Mouse (Mus musculus) heart, postnatal 25 days (tissue): ENCODE data around the gene Dlgap4. TPM values are rescaled to one million over a fixed set of nuclear protein-coding genes. Genes with fewer than 3 reads are reported as not detected.

Experiments
- DNase-seq: peaks from one replicate; pipeline ENCODE4 v3.0.0; 2022; ENCODE audit warnings: low spot score
- intact Hi-C: fragments of 180-260 bp; cut with DNase I; formaldehyde crosslinking; loops from one replicate; pipeline ENCODE4 v1.15.1; 2025
- total RNA-seq, 2 experiments: library from RNA; stranded (reverse); gene quantifications; 2 replicates each; pipeline ENCODE4 v1.2.3; 2021

Gene Dlgap4
- total RNA-seq, 2 experiments from 2014 or later = 30.1 to 41.8 TPM

DNA sequence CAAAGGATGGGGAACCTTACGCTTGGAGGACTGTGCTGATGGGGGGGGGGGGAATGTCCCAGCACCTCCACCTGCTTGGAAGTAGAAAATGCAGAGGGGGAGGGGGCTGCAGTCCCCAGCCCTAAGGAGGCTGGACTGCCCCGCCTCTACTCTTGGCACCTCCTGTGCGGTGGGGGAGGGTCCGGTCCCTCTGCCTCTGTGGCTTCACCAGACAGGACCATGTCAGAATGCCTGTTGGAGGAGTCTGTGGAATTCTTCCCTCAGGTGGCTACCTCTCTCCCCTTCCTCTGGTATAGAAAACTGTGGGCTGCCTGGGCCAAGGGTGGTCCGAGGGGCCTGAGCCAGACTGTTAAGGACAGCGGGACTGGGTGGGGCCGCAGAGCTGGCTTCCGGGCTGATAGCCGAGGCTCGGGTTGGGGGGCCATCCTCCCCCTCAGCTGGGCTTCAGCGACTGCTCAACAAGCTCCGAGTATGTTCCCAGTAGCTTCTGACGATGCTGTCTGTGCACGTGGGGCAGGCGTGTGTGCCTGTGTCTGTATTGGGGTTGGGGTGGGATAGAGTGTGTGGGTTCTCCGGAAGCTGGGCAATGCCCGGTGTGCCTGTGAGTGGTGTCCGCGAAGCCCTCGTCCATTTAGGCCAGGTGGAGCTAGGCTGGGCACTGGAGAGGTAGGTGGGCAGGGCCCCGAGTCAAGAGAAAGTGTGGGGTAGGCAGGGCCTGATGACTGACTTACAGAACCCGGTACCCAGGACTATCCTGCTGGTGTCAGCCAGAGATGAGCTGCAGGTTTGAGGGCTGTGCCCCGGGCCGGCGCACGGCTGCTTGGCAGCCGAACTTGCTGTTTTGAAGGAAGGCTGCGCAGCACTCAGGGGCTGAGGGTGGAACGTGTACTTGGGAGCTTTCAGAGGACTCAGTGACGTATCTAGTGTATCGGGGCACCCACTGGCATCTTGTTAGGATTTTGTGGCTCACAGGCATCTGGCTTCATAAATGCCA lies 1.5 kb downstream of the Dlgap4 start:
- intact Hi-C loops = no loop called here

DNA sequence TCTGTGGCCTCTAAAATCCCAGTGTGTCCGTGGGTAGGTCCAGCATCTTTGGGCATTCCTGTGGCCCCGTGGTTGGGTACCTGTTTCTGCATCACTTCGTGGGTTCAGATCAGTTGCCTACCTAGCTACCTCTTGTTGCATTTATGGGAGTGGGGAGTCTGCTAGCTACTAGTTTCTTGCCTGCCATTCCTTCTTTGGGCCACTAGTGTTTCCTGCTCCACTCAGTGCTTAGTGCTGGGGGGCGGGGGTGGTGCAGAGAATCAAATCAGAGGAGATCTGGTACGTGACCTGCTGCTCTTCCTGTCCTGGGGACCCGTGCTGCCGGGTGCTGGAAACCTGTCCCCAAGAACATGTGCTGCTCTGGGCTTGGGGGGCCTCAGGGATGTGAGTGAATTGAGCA lies 3.0 kb downstream of the Dlgap4 start:
- DNase-seq = no peak
- intact Hi-C loops = no loop called here

More for the DNA sequence above, 1.5 kb downstream of the Dlgap4 start:
- no peak for DNase-seq

DNA sequence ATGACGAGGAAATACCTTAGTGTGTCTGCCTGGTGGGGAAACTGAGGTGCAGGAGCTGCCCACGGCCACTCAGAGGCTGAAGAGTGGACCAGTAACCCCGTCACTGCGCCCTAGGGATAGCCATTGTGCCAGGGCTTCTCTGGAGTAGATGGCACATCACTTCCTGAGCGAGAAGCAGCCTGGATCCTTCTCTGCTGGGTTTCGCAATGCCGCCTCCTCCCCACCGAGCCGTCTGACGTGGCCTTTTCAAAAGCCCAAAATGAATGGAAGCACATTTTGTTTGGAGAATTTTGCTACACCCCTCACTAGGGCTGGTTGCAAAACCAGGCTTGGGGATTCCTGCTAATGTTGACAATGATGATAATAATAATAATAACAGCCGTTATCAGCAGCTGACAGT lies 4.0 kb downstream of the Dlgap4 start:
- intact Hi-C loops = no loop called here
- DNase-seq = no peak

DNA sequence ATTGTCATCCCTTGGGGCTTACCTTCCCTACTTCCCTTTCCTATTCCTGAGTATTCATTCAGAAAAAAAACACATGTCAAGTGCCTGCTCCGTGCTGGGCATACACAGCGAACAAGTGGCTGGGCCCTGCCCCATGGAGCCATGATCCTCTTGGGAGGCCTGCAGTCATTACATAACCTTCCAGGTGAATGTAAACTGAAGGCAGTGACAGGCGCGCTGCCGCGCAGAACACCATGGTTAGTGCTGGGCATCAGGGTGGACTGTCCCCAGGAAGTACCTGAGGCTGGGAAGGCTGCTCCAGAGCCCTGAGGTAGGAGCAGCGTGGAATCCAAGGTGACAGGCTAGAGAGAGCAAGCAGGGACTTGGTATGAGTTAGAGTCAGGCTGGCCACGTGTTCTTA lies 7.4 kb downstream of the Dlgap4 start:
- DNase-seq = no peak
- intact Hi-C loops = loop anchor here (5.0 kb wide), 1 partner anchor 39 kb away; no protein-coding TSS in a partner anchor

DNA sequence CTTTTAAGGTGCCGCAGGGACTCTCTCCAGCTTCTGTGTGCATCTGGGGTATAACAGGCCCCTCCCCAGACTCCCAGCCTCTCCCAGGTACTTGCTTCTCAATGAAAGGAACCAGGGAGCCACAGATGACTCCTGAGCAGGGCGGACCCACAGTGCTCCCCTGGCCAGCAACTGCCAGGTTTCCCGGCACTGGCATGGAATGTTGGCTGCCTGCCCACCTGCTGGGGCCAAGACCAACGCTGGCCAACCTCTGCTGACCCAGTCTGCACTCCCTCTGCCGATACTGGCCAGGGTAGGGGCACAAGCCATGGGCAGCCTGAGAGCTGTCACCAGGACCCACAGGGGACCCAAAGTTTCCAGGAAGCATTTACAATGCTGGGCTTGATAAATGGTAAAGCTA lies 7.9 kb downstream of the Dlgap4 start:
- intact Hi-C loops = loop anchor here (5.0 kb wide), 1 partner anchor 39 kb away; no protein-coding TSS in a partner anchor
- peak; percentile 42 for DNase-seq

DNA sequence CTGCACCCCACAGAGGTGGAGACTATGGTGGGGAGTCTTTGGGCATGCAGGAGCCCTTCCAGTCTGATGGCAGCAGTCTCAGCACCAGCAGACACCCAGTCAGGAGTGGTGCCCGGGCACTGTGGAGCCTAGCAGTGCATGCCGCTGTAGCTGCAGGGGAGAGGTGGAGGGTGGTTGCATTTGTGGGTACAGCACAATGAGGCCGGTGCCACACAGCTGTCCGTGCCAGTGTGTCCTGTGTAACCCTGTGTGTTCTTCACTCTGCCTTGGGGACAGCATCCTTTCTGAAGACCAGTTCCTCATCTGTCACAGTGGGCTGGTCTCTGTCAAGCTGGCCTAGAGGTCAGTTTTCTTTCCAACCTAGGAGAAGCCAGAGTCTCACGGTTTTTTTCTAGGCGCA lies 8.7 kb downstream of the Dlgap4 start:
- intact Hi-C loops = loop anchor here (5.0 kb wide), 1 partner anchor 40 kb away; no protein-coding TSS in a partner anchor
- DNase-seq = no peak

DNA sequence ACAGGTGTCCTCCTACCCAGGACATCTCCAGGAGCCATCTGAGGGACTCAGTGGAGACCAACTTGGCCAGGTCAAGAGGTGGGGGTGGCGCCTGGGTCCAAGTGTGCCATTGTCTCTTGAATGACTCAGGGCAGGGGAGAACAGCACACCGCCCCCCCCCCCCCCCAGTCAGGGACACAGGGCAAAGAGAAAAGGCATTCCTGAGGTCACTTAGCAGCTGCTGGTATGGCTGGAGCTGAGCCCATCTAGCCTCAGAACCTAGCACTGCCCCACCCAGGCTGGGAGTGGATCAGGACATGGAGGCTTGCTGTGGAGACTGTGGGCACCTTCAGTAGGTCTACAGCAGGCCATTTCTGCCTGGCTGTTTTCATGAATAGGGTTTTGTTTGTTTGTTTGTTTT lies 9.7 kb downstream of the Dlgap4 start:
- DNase-seq = no peak

DNA sequence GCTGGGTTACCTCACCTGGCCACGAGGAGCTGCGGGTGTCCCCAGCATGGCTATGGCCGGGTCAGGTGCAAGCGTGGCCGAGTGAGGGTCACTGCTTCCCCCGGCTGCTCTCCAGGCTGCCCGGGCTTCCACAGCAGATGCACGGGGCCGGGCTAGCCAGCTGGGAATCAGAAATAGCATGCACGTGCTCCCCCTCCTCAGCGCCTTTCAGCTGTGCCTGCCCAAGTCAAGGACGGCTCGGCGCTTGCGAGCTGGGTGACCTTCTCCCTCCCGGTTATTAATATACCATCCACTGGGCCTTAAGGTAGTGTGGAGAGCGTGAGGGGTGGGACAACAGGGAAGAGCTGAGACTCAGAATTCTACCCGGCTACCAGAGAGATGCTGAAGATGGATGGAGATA lies 11.8 kb downstream of the Dlgap4 start:
- intact Hi-C loops = no loop called here
- DNase-seq = peak; percentile 13

More for the DNA sequence above, 9.7 kb downstream of the Dlgap4 start:
- intact Hi-C loops = loop anchor here (5.0 kb wide), 1 partner anchor 41 kb away; no protein-coding TSS in a partner anchor

DNA sequence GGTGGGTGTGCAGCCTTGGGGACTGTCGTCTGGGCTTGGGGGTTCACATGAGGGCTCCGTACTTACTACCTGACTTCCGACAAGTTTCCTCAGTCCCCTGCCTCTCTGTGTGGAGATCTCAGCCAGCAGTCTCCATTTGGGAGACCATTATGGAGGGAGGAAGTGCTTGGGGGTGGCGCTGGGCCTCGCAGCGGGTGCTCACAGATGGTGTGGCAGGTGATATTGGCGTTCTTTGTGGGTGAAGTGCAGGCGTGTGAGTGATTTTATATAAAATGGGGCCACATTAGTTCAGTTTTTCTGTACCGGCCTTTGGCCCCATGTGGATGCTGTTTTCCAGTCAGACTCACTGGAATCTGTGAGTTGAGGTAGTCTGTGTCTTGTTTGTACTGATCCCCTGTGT lies 12.6 kb downstream of the Dlgap4 start:
- no peak for DNase-seq
- intact Hi-C loops = no loop called here

DNA sequence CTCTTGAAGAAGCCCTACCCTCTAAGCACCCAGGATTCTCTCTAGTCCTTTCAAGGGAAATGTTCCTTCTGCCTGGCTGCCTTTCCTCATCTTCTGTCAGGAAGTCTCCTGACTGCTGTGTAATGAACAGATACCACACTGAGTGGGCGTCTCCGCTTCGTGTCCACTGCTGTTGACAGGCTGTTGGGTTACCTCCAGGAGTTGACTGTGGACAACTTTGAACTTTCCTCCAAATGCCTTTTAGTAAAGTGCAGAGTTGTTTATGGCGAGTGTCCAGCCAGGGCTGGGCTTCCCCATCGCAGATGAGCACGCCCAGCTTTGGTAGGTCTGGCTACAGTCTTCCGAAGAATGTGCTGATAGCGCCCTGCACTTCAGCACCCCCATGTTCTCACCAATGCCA lies 13.0 kb downstream of the Dlgap4 start:
- DNase-seq = peak; percentile 51
- intact Hi-C loops = no loop called here

DNA sequence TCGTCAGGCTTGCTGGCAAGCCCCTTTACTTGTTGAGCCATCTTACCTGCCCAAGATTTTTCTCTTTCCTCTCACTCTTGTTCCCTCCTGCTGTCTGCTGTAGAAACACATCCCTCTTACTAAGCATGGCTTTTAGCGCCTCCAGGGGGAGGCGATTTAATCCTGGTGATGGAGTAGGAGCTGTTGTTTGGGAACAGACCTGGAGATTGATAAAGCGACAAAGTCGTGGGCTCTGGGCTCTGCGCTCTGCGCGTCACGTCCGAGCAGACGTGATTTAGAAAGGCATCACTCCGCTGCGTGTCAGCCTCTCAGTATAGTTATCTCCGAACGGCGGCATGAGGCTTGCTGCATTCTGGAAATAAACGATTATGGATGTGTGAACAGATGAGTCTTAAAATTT lies 14.4 kb downstream of the Dlgap4 start:
- intact Hi-C loops = no loop called here
- no peak for DNase-seq

DNA sequence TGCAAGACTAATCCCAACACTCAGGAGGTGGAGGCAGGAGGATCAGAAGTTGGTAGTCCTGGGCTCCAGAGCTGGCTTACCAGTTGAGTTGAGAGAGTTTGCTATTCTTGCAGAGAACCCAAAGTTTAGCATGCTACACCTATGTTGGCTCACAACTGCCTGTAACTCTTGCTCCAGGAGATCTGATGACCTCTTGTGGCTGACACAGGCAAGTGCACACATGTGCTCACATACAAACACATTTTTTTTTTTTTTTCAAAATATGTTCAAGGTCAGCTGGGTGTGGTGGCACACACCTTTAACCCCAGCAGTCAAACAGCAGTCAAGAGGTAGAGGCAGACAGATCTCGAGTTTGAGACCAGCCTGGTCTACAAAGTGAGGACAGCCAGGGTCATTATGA lies 16.8 kb downstream of the Dlgap4 start:
- DNase-seq = no peak
- intact Hi-C loops = no loop called here

DNA sequence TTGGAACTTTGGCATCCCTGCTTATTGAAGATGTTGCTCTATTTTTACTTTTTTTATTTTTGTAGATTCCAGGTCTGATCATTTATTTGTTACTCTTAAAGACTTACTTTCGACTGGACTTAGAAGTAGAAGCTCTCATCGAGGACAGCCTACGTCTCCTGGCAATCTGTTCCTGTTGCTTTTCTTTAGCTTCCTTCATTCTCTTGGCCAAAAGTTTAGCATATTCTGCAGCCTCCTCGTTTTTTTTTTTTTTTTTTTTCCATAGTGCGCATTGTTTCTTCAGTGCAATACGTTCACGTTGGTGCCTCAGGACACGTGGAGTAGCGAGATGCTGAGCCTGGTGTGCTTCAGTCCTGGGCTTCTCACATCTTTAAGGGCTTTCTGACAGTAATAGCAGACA lies 19.2 kb downstream of the Dlgap4 start:
- no peak for DNase-seq
- intact Hi-C loops = no loop called here

DNA sequence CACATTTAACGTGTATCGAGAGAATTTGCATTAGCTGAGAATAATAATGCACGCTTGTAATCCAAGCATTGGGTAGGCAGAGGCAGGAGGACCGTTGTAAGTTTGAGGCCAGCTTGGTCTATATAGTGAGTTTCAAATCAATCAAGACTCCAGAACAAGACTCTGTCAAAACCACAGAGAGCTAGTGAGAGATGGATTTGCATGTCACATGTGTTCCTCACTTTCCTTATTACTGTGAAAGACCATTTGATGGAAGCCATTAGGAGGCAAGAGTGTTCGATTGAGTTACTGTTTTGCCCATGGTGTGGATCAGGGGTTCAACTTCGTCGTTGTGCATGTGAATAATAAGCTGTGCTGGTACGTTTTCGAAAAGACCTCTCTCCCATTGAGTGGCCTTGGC lies 21.6 kb downstream of the Dlgap4 start:
- no peak for DNase-seq
- intact Hi-C loops = no loop called here

DNA sequence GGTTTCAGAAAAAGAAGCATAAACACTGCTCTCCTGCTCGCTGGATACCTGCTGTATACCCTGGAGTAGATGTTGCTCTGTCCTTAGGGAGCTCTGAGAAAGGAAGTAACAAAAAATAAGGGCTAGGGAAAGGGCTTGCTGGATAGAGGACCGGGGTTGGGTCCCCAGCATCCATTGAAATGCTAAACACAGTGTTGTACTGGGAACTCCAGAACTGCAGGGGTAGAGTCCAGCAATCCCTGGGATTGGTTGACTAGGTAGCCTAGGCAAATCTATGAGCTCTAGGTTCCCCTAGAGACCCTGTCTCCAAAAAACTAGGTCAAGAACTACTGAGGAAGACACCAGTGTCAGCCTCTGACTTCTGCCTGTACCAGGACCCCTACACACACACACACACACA lies 27.6 kb downstream of the Dlgap4 start:
- intact Hi-C loops = no loop called here
- DNase-seq = no peak

DNA sequence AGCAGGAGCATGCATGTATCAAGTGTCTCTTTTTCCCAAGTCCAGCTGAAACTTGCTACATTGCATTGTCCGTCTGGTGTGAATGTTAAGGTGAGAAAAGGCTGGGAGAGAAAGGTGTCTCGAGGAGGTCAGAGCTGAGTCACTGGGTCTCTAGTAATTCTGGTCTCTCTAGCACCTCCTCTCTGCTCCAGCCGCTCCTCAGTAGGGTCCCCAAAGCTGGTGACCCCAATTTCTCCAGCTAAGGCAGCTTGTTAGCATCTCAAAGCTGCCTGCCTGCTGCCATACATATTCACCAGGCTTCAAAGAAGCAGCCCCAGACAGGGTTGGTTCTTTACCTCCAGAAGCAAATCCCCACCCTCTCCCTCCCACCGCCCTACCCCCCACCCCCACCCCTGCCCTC lies 29.4 kb downstream of the Dlgap4 start:
- no peak for DNase-seq
- intact Hi-C loops = no loop called here

DNA sequence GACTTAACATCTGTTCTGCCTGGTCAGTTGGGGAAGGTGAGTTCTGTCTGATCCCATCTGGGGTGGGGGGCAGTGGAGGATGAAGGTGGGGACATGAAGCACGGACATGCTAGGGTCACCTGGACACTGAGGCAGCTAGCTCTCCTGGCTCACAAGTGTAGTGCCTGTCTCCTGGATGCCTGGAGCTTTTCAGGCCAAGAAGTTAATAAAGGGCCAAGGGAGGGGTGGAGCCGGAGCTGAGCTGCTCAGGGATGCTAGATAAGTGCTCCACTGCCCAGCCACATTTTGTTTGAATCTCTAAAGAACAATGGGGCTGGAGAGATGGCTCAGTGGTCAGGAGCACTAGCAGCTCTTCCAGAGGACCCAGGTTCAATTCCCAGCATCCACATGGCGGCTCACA lies 29.9 kb downstream of the Dlgap4 start:
- intact Hi-C loops = no loop called here

DNA sequence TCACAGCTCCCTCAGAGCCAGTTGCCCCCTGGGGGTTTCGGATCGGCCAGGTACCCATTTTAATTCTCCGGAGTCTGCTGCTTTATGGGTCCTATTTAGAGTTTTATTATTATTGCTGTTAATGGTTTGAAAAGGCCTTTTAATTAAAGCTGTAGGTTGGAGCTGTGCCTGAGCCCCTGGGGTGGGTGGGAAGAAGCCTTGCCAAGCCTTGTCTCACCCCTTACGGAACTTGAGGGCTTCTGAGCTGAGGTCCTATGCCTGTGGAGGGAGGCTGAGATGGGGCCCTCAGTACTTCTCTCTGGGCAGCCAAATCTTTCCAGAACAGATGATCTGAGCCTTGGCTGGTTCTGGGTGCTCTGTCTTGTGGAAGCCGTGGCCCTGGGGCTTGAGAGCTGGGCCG lies 31.6 kb downstream of the Dlgap4 start:
- no peak for DNase-seq
- intact Hi-C loops = no loop called here

More for the DNA sequence above, 29.9 kb downstream of the Dlgap4 start:
- no peak for DNase-seq

DNA sequence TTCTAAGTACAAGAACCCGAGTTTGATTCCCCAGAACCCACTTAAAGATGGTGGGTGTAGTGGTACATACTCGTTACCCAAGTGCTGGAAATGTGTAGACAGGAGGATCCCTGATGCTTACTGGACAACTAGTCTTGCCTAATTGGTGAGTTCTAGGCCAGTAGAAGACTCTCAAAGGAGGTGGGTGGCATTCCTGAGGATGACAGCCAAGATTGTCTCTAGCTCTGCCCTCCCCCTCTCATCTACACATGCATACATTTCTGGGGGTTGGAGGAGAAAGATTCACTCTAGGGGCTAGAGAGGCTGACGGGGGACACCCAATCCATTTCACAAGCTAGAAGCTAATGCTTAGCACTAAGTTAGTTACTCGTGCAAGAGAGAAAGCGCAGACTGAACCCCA lies 33.4 kb downstream of the Dlgap4 start:
- intact Hi-C loops = no loop called here
- DNase-seq = no peak

DNA sequence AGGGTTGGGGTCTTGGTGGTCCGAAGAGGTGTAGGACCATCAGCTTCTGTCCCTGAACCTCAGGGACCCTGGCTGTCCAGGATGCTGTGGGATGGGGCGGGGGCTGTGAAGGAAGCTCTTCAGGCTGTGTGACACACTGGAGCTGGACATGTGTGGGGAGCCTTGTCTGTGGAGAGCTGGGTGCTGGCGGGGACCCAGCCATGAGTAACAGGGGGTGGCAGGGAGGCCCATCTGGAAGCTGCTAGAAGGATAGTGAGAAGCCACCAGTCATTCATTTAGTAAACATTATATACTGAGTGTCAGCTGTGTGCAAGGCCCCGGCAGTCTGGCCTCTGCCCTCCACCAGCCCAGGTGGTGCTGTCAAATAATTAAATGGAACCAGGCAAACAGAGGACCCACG lies 34.5 kb downstream of the Dlgap4 start:
- intact Hi-C loops = no loop called here
- DNase-seq = no peak

DNA sequence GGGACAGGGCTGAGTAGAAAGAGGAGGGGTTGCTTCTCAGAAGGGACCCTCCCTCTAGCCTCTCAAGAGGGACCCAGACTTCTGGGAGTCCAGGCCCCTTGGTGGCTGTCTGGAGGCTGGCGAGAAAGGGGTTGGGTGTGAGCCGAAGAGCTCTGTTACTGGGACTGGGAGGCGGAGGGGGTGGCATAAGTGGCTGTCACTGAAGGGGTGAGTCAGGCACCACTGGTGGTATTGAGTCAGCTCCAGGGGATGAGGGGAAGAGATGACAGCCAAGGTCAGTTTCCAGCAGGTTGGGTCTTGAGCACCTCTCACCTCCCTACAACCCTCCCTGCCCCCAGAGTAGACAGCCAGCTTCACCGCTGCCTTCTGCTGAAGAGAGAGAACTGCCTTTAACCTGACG lies 35.9 kb downstream of the Dlgap4 start:
- intact Hi-C loops = no loop called here

DNA sequence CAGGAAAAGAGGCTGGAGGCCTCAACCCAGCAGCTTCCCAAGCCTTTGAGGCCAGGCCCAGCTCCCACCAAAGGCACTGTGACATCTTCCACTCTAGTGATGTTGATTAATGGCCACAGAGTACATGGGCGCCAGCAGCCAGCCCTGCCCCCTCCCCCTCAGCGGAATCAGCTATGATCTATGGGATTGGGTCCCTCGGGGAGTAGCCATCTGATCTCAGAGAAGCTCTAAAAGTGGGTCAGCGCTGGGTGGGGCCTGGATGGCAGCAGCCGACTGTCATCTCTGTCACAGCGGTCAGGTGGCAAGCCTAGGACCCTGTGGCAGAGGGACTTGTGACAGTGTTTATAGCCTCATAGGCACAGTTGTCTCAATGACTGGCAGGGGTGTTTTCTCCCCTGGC lies 37.5 kb downstream of the Dlgap4 start:
- DNase-seq = no peak
- intact Hi-C loops = no loop called here

More for the DNA sequence above, 35.9 kb downstream of the Dlgap4 start:
- DNase-seq = no peak
